Mouse (Mus musculus): ENCODE measurements around the gene Rps17. TPM values are rescaled to one million over a fixed set of nuclear protein-coding genes. Genes with fewer than 3 reads are reported as not detected.

Rps17 gene
- total and polyA plus RNA-seq, 2 experiments from 2014 or later: 706 to 883 TPM

DNA sequence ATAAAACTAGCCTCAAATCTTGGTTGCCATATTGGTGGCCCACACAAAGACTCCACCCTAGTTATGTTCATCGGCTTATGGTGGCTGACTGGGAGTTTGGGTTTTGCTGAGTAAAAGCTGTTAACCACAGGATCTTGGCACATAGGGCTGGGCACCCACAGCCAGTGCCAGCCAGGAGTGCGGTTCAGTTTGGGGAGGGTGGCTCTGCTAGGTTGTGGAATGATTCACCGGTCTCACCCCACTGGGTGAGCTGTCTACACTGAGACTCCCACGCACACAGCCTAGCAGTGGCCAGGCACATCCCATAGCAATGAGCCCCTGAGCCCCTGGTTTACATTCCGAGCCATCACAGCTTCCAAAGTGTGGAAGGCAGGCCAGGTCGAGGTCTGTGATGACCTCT, 25.3 kb downstream of the Rps17 start:
- WGBS: 94% methylated on average over 6 of the region's 6 CpGs
- no peak overlapping the region for H3K4me2 ChIP-seq (ENCODE audit: low read depth)

DNA sequence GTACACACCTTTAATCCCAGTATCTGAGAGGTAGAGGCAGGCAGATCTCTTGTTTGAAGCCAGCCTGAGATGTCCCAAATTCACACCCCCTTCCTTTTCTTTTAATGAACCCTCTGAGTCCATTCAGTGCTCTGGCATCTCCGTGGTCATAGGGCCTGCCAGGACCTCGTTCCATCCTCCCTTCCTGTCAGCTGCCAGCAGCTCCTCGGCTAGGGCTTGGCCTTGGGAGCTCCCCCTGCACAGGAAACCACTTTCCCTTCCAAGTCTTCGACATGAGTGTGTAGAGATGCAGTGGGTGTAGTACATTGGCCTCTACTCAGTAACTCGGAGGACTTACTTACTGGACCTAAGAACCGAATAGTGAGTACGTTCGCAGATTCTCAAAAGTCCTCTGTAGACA, 29.5 kb downstream of the Rps17 start:
- Histone ChIP-seq H3K36me3 (ENCODE audit: insufficient read depth) (no peaks in the 10 kb centered on the region), H3K9me3 (ENCODE audit: low read length) (no peaks in the 10 kb centered on the region), H3K4me1 (ENCODE audit: insufficient read depth) (no peaks in the 10 kb centered on the region), H3K4me3 (ENCODE audit: low read depth, low read length) (no peak overlapping the region), H3K4me2 (ENCODE audit: low read depth) (no peak overlapping the region), H3K27ac (ENCODE audit: low read depth, low read length) (no peak overlapping the region), H3K27me3 (ENCODE audit: insufficient read depth, low read length) (no peaks in the 10 kb centered on the region), H3K9ac (no peak overlapping the region)
- no peak for TF ChIP-seq CTCF (IDR thresholded peaks at IDR 0.05; ENCODE audit: low read depth)
- WGBS: 73% methylated on average over 8 of the region's 8 CpGs
- DNase-seq (no peak), ATAC-seq (no peak)

More for the DNA sequence above, 25.3 kb downstream of the Rps17 start:
- Histone ChIP-seq H3K9me3 (ENCODE audit: low read length) (no peaks in the 10 kb centered on the region), H3K27me3 (ENCODE audit: insufficient read depth, low read length) (no peaks in the 10 kb centered on the region), H3K9ac (no peak overlapping the region), H3K4me3 (ENCODE audit: low read depth, low read length) (no peak overlapping the region), H3K4me1 (ENCODE audit: insufficient read depth) (no peaks in the 10 kb centered on the region), H3K27ac (ENCODE audit: low read depth, low read length) (no peak overlapping the region), H3K36me3 (ENCODE audit: insufficient read depth) (no peaks in the 10 kb centered on the region)
- TF ChIP-seq CTCF (IDR thresholded peaks at IDR 0.05; ENCODE audit: low read depth): no peak
- no peak for ATAC-seq
- DNase-seq: no peak

DNA sequence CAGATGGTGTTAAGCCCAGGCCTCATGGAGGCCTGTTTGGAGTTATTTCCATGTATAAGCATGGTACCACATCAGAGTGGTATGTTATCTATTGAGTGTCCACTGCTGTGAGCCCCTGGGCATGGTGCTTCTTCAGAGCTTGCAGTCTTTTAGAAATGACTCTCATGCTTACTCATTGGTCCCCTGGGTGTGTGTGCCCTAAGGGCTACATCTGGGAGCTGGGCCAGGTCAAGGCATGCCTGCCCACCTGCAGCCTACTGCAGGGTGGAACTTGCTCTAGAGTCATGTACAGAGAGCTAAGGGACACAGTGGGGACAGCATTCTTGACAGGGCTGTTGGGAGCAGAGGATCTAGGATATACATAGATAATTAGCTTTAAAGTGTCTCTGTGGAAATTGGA, 33.5 kb downstream of the Rps17 start:
- Histone ChIP-seq H3K4me1 (ENCODE audit: insufficient read depth) (no peaks in the 10 kb centered on the region), H3K36me3 (ENCODE audit: insufficient read depth) (no peaks in the 10 kb centered on the region), H3K27me3 (ENCODE audit: insufficient read depth, low read length) (no peaks in the 10 kb centered on the region), H3K4me3 (ENCODE audit: low read depth, low read length) (no peak overlapping the region), H3K9ac (no peak overlapping the region), H3K4me2 (ENCODE audit: low read depth) (no peak overlapping the region), H3K9me3 (ENCODE audit: low read length) (no peaks in the 10 kb centered on the region), H3K27ac (ENCODE audit: low read depth, low read length) (no peak overlapping the region)
- DNase-seq (no peak), ATAC-seq (no peak)
- TF ChIP-seq CTCF (IDR thresholded peaks at IDR 0.05; ENCODE audit: low read depth): no peak

DNA sequence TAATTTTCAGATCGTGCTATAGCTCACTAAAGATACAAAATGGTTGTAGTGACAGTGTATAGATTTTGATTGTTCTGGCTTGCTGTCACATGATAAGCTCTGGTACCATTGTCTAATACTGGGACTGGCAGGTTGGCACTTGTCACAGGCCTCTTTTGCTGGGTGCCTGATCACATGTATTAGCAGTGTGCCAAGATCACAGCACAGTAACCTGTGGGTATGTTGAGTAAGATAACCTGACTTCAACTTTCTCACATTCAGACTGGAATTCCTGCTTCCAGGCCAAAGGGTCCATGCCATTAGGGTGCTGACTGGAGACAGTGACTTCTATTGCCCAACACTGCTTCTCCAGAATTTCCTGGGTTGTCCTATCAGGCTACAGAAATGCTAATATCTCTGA, 33.9 kb downstream of the Rps17 start:
- H3K9ac ChIP-seq: no peak overlapping the region
- H3K27ac ChIP-seq (ENCODE audit: low read depth, low read length): no peak overlapping the region
- ATAC-seq: no peak
- H3K4me3 ChIP-seq (ENCODE audit: low read depth, low read length): no peak overlapping the region
- no peaks in the 10 kb centered on the region for H3K36me3 ChIP-seq (ENCODE audit: insufficient read depth)
- DNase-seq: no peak
- H3K27me3 ChIP-seq (ENCODE audit: insufficient read depth, low read length): no peaks in the 10 kb centered on the region
- no peaks in the 10 kb centered on the region for H3K4me1 ChIP-seq (ENCODE audit: insufficient read depth)
- 90% methylated on average over 1 of the region's 1 CpGs for WGBS
- H3K4me2 ChIP-seq (ENCODE audit: low read depth): no peak overlapping the region
- no peak for TF ChIP-seq CTCF (IDR thresholded peaks at IDR 0.05; ENCODE audit: low read depth)
- no peaks in the 10 kb centered on the region for H3K9me3 ChIP-seq (ENCODE audit: low read length)

DNA sequence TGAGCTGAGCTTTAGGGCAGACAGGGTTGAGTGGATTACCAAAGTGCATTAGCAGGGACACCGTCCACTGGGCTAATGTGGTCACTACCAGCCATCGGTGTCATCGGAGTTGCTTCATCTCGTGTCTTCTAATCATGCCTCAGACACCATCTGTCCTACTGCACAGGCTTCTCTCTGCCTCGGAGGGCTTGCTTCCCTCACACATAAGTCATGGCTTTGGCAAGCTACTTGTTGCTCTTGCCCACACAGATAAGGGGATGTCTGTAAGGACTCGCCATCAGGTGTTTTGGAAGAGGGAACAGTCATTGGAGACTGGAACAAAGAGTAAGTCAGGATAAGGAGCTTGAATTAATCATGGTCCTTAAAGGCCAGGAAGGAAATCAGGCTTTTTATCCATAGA, 35.8 kb downstream of the Rps17 start:
- no peaks in the 10 kb centered on the region for H3K4me1 ChIP-seq (ENCODE audit: insufficient read depth)
- H3K27ac ChIP-seq (ENCODE audit: low read depth, low read length): no peak overlapping the region
- TF ChIP-seq CTCF (IDR thresholded peaks at IDR 0.05; ENCODE audit: low read depth): no peak
- no peak overlapping the region for H3K9ac ChIP-seq
- no peaks in the 10 kb centered on the region for H3K9me3 ChIP-seq (ENCODE audit: low read length)
- no peak overlapping the region for H3K4me2 ChIP-seq (ENCODE audit: low read depth)
- 93% methylated on average over 6 of the region's 6 CpGs for WGBS
- no peaks in the 10 kb centered on the region for H3K36me3 ChIP-seq (ENCODE audit: insufficient read depth)
- H3K4me3 ChIP-seq (ENCODE audit: low read depth, low read length): no peak overlapping the region
- DNase-seq (no peak), ATAC-seq (no peak)
- H3K27me3 ChIP-seq (ENCODE audit: insufficient read depth, low read length): no peaks in the 10 kb centered on the region

DNA sequence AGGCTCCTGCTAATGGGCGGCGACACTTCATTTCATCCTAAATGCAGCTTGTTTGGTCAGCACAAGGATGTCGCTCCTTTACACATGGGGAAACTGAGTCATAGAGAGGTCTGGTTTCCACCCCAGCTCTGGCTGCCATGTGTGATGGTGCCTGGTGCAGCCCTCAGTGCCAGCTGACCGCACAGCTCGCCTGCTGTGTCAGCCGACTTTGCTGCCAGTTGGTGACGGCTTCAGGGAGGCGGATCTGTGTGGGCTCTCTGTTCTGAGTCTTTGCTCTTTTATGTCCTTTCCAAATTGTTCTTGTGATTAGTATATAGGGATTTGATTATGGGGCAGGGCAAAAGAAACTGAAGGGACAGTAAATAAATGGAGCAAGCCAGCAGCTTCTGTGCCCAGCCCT, 37.3 kb downstream of the Rps17 start:
- WGBS: 72% methylated on average over 8 of the region's 8 CpGs
- DNase-seq: no peak
- no peak; the same call in 1 of the 2 replicates for ATAC-seq

DNA sequence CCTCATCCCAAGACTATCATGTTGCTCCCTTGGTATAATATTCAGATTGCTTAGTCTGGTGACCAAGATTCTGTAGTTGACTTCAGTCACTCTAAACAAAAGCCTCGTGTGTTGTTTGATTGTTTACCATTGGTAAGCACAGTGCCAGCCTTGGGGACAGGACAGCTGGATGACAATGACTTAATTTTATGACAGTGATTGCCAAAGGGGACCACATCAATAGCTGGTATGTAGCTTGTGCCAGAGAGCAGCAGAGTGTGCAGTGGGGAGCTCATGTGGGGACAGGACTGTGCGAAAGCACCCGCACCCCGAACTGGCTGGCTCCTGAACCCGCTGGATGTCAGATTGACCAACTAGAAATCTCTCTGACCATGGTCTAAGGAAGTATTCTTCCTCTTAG, 40.4 kb downstream of the Rps17 start:
- Histone ChIP-seq H3K9me3 (ENCODE audit: low read length) (no peaks in the 10 kb centered on the region), H3K4me3 (ENCODE audit: low read depth, low read length) (no peak overlapping the region), H3K27me3 (ENCODE audit: insufficient read depth, low read length) (no peaks in the 10 kb centered on the region), H3K4me2 (ENCODE audit: low read depth) (no peak overlapping the region), H3K9ac (no peak overlapping the region), H3K4me1 (ENCODE audit: insufficient read depth) (no peaks in the 10 kb centered on the region), H3K27ac (ENCODE audit: low read depth, low read length) (no peak overlapping the region), H3K36me3 (ENCODE audit: insufficient read depth) (no peaks in the 10 kb centered on the region)
- DNase-seq: no peak
- WGBS: 88% methylated on average over 5 of the region's 5 CpGs
- TF ChIP-seq CTCF (IDR thresholded peaks at IDR 0.05; ENCODE audit: low read depth): no peak
- no peak for ATAC-seq

More for the DNA sequence above, 37.3 kb downstream of the Rps17 start:
- H3K27ac ChIP-seq (ENCODE audit: low read depth, low read length): no peak overlapping the region
- H3K4me1 ChIP-seq (ENCODE audit: insufficient read depth): no peaks in the 10 kb centered on the region
- H3K9me3 ChIP-seq (ENCODE audit: low read length): no peaks in the 10 kb centered on the region
- no peaks in the 10 kb centered on the region for H3K27me3 ChIP-seq (ENCODE audit: insufficient read depth, low read length)
- no peak overlapping the region for H3K9ac ChIP-seq
- no peak overlapping the region for H3K4me3 ChIP-seq (ENCODE audit: low read depth, low read length)
- no peak overlapping the region for H3K4me2 ChIP-seq (ENCODE audit: low read depth)
- no peak for TF ChIP-seq CTCF (IDR thresholded peaks at IDR 0.05; ENCODE audit: low read depth)
- no peaks in the 10 kb centered on the region for H3K36me3 ChIP-seq (ENCODE audit: insufficient read depth)

DNA sequence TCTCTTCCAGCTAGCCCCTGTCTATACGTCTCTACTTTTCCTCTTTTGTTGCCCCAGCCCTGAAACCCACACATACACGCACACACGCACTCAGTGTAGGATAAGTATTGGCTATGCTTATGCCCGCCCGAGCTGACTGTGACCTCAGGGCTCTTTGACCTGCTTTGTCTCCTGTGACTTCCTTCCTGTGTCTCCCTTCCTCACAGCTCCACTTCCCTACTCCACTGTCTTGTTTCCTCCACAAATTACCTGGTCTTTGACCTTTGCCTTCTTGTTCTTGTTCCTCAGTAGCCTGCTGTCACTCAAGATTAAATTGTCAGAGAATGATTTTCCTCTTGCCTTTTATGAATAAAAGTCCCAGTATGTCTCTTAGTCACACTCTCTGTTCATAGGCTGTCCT, 41.0 kb downstream of the Rps17 start:
- no peak overlapping the region for H3K4me2 ChIP-seq (ENCODE audit: low read depth)
- no peaks in the 10 kb centered on the region for H3K36me3 ChIP-seq (ENCODE audit: insufficient read depth)
- no peaks in the 10 kb centered on the region for H3K9me3 ChIP-seq (ENCODE audit: low read length)
- H3K27me3 ChIP-seq (ENCODE audit: insufficient read depth, low read length): no peaks in the 10 kb centered on the region
- DNase-seq (no peak), ATAC-seq (no peak)
- no peak overlapping the region for H3K4me3 ChIP-seq (ENCODE audit: low read depth, low read length)
- H3K9ac ChIP-seq: no peak overlapping the region
- H3K4me1 ChIP-seq (ENCODE audit: insufficient read depth): no peaks in the 10 kb centered on the region
- no peak for TF ChIP-seq CTCF (IDR thresholded peaks at IDR 0.05; ENCODE audit: low read depth)
- 84% methylated on average over 5 of the region's 5 CpGs for WGBS
- H3K27ac ChIP-seq (ENCODE audit: low read depth, low read length): no peak overlapping the region

Data from forebrain, postnatal 0 days (tissue).